Mouse (Mus musculus): ENCODE results near the gene Arhgef3. TPM values are rescaled to one million over a fixed set of nuclear protein-coding genes. Genes with fewer than 3 reads are reported as not detected.

Gene Arhgef3
- total RNA-seq (2021): 10 to 100 TPM; 77.1 to 79.5 TPM
- long read RNA-seq, experiment 1, transcript Arhgef3-202 (10 exons, 3,618 nt): major isoform, 38 of 58 reads
- long read RNA-seq, experiment 1, partial matches to known transcripts: 8 of 58 reads
- long read RNA-seq, experiment 1, other reads (novel, unspliced or antisense): 10 of 58 reads
- long read RNA-seq, experiment 2, transcript Arhgef3-202 (10 exons, 3,618 nt): major isoform, 70 of 93 reads
- long read RNA-seq, experiment 2, partial matches to known transcripts: 13 of 93 reads
- long read RNA-seq, experiment 2, other reads (novel, unspliced or antisense): 10 of 93 reads

DNA sequence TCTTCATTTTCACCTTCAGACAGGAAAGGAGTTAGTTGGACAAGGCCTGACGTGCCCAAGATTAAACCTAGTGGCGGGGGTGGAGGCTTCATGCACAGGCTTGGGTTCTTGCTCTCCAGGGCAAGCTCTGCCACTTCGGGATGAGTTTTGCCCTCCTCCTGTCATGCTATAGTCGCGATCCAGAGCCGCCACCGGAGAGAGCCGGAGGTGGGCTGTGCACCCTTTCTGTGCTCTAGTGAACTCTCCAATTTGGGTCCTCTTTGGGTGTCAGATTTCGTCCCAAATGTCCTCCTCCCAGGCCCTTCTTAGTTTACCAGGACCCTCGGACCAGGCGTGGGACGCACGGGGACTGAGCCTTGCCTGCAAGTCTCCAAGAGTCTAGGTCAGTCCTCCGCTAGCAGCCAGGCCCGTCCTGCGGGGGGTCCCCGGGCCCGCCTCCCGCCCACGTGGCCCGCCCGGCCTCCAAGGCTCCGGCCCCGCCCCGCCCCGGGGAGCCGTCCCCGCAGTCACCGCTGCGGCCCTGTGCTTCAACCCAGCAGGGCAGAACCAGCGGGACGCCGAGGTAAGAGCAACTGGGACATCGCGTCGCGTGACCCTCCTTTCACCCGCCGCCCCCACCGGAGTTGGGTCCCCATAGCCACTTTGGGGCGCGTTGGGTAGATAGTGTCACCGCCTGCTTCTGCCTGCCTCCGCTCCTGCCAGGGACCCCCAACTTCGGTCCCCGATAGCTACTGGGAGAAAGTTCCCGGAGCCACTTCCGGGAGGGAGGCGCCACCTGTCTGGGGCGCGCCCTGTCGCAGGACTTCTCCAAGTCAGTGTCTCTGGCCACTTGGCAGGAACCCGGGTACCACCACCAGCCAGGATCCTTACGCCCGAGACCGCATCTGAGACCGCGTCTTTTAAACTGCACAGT, at the start of gene Arhgef3:
TSS of gene Arhgef3 (plus strand) at position 538 of the 913 bp plus-strand sequence.
- no peak within 1 kb of the TSS for H3K27ac ChIP-seq
- TF ChIP-seq CTCF (conservative IDR thresholded peaks at IDR 0.05): no peak
- DNase-seq (ENCODE audit: low spot score in 2 of 2): no peak
- H3K4me3 ChIP-seq: peak within 1 kb of the TSS; percentile 61

DNA sequence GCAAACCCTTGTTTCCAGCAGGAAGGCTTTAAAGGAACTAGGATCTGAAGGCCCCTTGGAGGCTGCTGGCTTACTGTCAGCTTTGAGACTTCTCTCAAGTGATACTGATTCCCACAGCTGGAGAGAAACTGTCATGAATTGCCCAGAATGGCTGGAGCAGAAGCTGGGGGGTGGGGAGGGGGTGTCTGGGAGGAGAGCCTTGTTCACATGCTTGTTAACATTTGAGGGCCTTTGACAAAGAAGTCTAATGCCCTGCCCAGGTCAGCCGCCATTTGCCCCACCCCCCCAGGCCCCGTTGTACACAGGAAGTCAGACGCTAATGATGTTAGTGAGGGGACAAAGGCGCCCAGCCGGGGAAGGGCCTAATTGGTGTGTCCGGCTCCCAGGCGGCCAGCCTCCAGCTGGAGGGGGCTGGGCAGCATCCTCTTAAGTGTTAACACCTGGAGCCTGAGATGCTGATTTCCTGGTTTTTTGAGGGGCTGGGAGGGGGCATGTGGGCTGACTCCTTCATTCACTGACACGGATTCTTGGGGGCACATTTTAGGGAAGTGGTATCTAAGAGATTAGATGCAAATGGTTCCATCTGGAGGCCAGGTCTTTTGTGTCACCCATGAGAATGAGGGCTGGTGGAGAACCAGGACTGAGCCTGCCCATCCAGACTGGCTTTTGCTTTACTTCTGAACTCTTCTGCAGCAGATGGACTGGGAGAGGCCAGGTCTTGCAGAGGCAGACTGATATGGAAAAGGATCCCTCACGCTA, 48.3 kb upstream of the Arhgef3 start:
- H3K27ac ChIP-seq: no peak overlapping the region
- no peak for TF ChIP-seq CTCF (conservative IDR thresholded peaks at IDR 0.05)

DNA sequence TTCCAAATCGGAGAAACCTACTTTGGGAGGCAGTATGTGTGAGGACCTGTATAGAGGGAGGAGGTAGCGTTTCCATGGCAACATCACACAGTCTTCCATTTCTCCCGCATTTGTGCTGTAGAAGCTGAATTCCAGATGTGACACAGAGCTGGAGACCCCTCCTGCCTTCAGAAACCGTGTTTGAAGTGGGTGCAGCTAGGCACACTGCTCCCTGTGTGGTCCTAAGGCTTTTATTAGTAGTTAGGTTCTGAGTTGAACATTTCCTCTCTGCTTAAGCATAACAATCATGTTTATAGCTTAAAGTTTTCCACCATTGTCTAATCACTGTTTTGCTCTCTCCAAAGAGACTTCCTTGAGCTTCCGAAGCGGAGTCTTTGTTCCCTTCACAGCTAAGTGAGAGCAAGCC, 46.8 kb upstream of the Arhgef3 start:
- Histone ChIP-seq H3K27ac (0 out of 2 replicates have a peak overlapping the region, but pooled peaks have one; percentile 15), H3K4me3 (no peak overlapping the region)
- DNase-seq (ENCODE audit: low spot score in 2 of 2): no peak
- TF ChIP-seq CTCF (conservative IDR thresholded peaks at IDR 0.05): no peak

More for the DNA sequence above, 48.3 kb upstream of the Arhgef3 start:
- DNase-seq (ENCODE audit: low spot score in 2 of 2): no peak
- H3K4me3 ChIP-seq: no peak overlapping the region

DNA sequence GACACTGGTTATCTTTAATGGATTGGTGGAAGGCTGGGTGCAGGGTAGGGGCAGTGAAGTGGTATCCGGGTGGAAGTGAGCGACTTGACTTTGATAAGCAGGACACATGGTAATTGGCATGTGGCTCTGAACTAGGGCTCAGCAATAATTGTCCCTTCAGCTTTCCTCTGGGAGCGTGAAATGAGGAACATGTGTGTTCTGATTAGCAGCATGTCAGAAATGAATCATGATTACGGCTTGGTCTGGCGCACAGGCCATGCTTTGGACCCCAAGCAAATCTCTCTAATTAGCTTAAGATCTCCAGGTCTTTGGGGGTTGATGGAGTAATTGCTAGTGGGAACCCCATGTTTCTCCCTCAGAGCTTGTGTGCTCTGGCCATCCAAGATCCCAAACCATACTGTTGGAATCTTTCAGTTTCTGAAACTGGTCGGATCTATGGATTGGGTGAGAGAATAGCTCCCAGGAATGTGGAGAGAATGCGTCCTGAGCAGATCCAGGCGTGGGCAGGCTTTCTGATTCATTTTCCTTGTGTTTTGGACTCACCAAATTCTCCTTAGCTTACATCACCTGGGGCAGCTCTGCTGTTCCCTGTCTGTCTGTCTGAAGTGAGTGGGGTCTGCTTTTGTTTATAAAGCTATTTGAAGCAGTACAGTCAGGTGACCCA, 45.1 kb upstream of the Arhgef3 start:
- no peak for DNase-seq (ENCODE audit: low spot score in 2 of 2)
- Histone ChIP-seq H3K27ac (no peak overlapping the region), H3K4me3 (no peak overlapping the region)
- TF ChIP-seq CTCF (conservative IDR thresholded peaks at IDR 0.05): no peak

DNA sequence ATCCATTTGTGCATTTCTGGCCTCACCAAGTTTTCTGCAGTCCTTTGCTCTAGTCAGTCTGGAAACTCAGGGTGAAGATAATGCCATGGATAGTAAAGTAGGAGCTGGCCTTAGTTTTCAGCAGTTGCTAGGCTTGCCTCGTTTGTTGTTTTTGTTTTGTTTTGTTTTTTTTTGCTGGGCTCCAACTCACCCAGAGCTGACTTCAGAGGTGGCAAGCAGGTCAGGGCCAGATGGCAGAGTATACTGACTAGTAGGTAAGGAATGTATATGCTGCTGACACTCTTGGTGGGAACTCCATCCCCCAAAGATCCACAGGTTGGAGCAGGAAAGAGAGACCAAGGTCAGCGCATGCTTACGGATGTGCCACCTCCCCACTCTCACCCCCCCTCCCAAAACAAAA, 44.6 kb upstream of the Arhgef3 start:
- Histone ChIP-seq H3K27ac (no peak overlapping the region), H3K4me3 (no peak overlapping the region)
- no peak for TF ChIP-seq CTCF (conservative IDR thresholded peaks at IDR 0.05)
- DNase-seq (ENCODE audit: low spot score in 2 of 2): no peak

DNA sequence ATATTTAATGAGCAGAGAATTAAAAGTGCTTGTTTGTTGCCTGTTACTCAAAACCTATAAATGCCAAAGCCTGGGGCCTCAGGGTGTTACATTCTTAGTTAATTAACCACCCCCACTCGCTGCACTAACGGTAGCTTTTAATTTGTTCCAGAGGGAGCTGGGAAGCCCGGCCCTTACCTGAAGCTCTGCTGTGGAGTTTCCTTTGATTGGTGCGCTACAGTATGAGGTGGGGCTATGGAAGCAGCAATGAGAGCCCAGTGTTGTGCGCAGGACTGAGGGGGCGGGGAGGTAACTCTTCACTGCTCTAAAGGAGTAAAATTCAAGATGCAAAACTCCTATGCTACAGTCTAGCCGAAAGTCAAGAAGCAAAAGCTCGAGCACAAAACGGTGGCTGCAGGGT, 43.9 kb upstream of the Arhgef3 start:
- no peak overlapping the region for H3K4me3 ChIP-seq
- DNase-seq (ENCODE audit: low spot score in 2 of 2): no peak
- TF ChIP-seq CTCF (conservative IDR thresholded peaks at IDR 0.05): no peak
- H3K27ac ChIP-seq: no peak overlapping the region

DNA sequence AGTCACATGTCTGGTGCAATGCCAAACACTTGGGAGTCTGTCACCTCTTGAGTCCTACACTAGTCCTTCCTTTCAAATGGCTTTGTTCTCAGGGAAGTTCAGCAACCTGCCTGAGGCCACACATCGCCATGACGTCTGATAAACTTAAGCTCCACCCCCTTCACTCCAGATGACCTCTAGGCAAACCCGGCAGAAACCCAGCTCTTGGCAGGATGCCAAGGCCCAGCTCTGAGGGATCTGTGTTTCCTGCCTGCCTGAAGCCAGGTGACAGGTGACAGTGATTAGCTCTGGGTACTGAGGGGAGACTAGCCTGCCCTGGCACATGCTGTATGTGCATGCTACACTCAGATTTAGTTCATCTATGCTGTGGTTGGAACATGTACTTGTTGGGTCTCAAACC, 42.7 kb upstream of the Arhgef3 start:
- no peak for TF ChIP-seq CTCF (conservative IDR thresholded peaks at IDR 0.05)
- H3K4me3 ChIP-seq: no peak overlapping the region
- no peak overlapping the region for H3K27ac ChIP-seq
- no peak for DNase-seq (ENCODE audit: low spot score in 2 of 2)

DNA sequence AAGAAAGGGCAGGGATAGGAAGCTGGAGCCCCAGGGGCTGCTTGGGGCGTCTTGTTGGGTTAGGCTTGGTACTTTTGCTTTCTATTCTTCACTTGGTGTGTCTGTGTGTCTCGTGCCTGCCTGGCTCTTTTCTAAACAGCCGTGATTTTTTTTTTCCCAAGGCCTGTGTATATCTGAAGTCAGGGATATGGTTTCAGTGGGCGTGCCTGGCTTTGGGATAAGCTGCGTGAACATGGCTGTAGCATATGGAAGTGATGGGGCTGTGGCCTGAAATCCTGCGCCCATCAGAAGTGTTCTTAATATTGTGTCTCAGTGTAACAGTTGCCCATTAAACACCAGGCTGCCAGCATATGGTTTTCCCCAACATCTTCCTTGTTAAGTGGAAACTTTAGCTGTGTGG, 39.6 kb upstream of the Arhgef3 start:
- no peak for TF ChIP-seq CTCF (conservative IDR thresholded peaks at IDR 0.05)
- H3K4me3 ChIP-seq: no peak overlapping the region
- H3K27ac ChIP-seq: no peak overlapping the region
- no peak for DNase-seq (ENCODE audit: low spot score in 2 of 2)

DNA sequence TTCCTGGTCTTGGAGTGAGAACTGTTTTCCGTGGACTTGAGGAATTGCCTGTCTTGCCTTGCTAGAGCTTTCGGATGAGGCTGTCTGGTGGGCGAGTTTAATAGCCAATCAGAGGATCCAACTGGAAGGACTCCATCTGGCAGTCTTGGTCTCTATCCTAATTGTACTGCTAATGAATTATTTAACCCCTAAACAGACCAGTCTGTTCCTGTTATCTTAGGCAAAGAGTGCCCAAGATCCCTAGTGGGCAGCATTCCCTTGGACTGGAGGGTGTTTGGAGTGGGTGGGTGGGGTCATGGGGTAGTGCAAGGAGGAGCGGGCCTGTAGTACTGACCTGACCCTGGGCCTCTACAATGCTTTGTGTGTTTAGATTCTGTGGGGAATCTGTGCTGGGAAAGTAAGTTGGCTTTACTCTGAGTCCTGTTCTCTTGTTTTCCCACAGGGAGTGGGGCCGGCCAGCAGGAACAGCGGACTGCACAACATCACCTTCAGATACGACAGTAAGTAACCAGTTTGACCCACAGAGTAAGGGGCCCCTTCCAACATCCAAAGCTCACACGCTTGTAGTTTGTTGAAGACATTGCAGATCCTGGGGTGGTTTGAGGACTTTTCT, 38.7 kb upstream of the Arhgef3 start:
- no peak overlapping the region for H3K4me3 ChIP-seq
- no peak overlapping the region for H3K27ac ChIP-seq
- DNase-seq (ENCODE audit: low spot score in 2 of 2): peak; percentile 17 to 37
- TF ChIP-seq CTCF (conservative IDR thresholded peaks at IDR 0.05): no peak

DNA sequence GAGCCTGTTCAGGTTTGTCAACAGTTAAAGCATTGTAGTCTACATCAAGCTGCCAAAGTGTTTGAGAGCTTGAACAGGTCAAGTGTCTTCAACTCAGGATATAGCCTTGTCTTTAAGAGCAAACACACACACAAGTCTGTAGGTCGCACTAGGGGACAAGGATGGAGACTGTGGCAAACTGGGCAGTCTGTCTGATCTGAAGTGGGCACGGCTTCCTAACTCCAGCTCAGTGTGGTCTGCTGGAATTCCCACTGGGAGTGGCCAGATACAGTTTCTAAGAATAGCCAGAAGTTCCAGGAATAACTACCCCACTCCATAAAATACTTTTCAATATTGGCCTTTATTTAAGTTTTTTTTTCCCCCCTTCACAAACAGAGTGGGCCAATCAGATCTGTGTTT, 38.2 kb upstream of the Arhgef3 start:
- Histone ChIP-seq H3K4me3 (no peak overlapping the region), H3K27ac (no peak overlapping the region)
- TF ChIP-seq CTCF (conservative IDR thresholded peaks at IDR 0.05): no peak
- no peak for DNase-seq (ENCODE audit: low spot score in 2 of 2)

DNA sequence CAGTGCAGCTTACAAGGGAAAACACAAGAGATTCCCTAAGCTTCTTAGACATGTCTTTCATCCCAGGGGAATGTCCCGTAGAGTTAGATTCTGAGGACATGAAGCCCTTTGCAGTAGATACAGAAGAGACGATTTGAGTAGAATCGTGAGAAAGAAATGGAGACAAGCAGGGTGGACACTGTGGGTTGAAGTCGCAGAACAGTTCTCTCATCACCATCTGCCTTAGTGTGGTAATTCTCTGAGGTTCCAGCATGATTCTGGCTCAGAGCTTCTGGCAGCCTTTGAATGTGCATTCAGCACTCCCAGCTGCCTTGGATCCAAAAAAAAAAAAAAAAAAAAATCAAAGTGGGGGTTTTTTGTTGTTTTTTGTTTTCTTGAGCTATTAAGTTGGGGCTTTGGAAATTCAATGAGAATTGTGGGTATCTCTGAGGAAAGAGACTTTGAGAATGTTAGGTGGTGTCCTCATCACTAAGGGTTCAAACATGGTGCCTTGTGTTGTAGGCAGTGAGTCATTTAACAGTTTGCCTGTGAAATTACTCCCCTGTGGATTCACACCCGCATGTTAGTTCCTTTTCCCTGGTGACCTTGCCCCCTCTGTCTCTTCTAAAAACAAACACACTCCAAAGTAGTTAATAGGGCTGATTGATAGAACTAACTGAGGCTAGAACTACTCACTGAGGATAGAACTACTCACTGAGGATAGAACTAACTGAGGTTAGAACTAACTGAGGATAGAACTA, 33.0 kb upstream of the Arhgef3 start:
- DNase-seq (ENCODE audit: low spot score in 2 of 2): peak; percentile 47 to 51
- TF ChIP-seq CTCF (conservative IDR thresholded peaks at IDR 0.05): no peak
- H3K4me3 ChIP-seq: no peak overlapping the region
- H3K27ac ChIP-seq: peak overlapping the region; percentile 61; the same call in 1 of the 2 replicates

All from layer of hippocampus, adult 2 months (tissue).